Mouse (Mus musculus): Measurements from ENCODE around the gene Mogat2.

Gene Mogat2

GRCm38 (mm10) chr7:99238417-99238816, at the start of gene Mogat2:
Gene Mogat2 (minus strand): TSS chr7:99238619.
- no peak for DNase-seq (ENCODE audit: low spot score in 2 of 2)

GRCm38 (mm10) chr7:99287287-99287686, 48.9 kb upstream of the Mogat2 start:
- DNase-seq (ENCODE audit: low spot score in 2 of 2), result peak; percentile 68 to 71

GRCm38 (mm10) chr7:99279586-99279985, 41.2 kb upstream of the Mogat2 start:
- DNase-seq (ENCODE audit: low spot score in 2 of 2), result no peak

- no peak for DNase-seq (ENCODE audit: low spot score in 2 of 2)
Measured at GRCm38 (mm10) chr7:99278309-99278708, 39.9 kb upstream of the Mogat2 start.

- DNase-seq (ENCODE audit: low spot score in 2 of 2), result no peak
Measured at GRCm38 (mm10) chr7:99276679-99277078, 38.3 kb upstream of the Mogat2 start.

GRCm38 (mm10) chr7:99275131-99275530, 36.7 kb upstream of the Mogat2 start:
- no peak for DNase-seq (ENCODE audit: low spot score in 2 of 2)

- DNase-seq (ENCODE audit: low spot score in 2 of 2), result no peak
Measured at GRCm38 (mm10) chr7:99271630-99272029, 33.2 kb upstream of the Mogat2 start.

- DNase-seq (ENCODE audit: low spot score in 2 of 2), result no peak
Measured at GRCm38 (mm10) chr7:99268951-99269945, 30.8 kb upstream of the Mogat2 start.

GRCm38 (mm10) chr7:99268506-99268900, 30.1 kb upstream of the Mogat2 start:
- DNase-seq (ENCODE audit: low spot score in 2 of 2), result no peak

GRCm38 (mm10) chr7:99267897-99268505, 29.6 kb upstream of the Mogat2 start:
- peak; percentile 81 to 87 for DNase-seq (ENCODE audit: low spot score in 2 of 2)

GRCm38 (mm10) chr7:99267251-99267896, 29.0 kb upstream of the Mogat2 start, which contains the start of gene Map6:
Gene Map6 (plus strand): TSS chr7:99267447.
- DNase-seq (ENCODE audit: low spot score in 2 of 2), result peak; percentile 77 to 79

GRCm38 (mm10) chr7:99264597-99264996, 26.2 kb upstream of the Mogat2 start:
- DNase-seq (ENCODE audit: low spot score in 2 of 2), result no peak

GRCm38 (mm10) chr7:99263509-99263908, 25.1 kb upstream of the Mogat2 start:
- no peak for DNase-seq (ENCODE audit: low spot score in 2 of 2)

GRCm38 (mm10) chr7:99261900-99262299, 23.5 kb upstream of the Mogat2 start:
- no peak for DNase-seq (ENCODE audit: low spot score in 2 of 2)

- DNase-seq (ENCODE audit: low spot score in 2 of 2), result peak; percentile 73 to 78
Measured at GRCm38 (mm10) chr7:99255006-99255405, 16.6 kb upstream of the Mogat2 start.

- DNase-seq (ENCODE audit: low spot score in 2 of 2), result no peak
Measured at GRCm38 (mm10) chr7:99250386-99250785, 12.0 kb upstream of the Mogat2 start.

- DNase-seq (ENCODE audit: low spot score in 2 of 2), result peak; percentile 35 to 48
Measured at GRCm38 (mm10) chr7:99249582-99249911, 11.1 kb upstream of the Mogat2 start.

- peak in 1 of 2 experiments; percentile 14 for DNase-seq (ENCODE audit: low spot score in 2 of 2)
Measured at GRCm38 (mm10) chr7:99248906-99249581, 10.6 kb upstream of the Mogat2 start.

GRCm38 (mm10) chr7:99248157-99248742, 9.8 kb upstream of the Mogat2 start:
- DNase-seq (ENCODE audit: low spot score in 2 of 2), result no peak

- DNase-seq (ENCODE audit: low spot score in 2 of 2), result no peak
Measured at GRCm38 (mm10) chr7:99242097-99242496, 3.7 kb upstream of the Mogat2 start.

GRCm38 (mm10) chr7:99236888-99237660, 1.3 kb downstream of the Mogat2 start:
- no peak for DNase-seq (ENCODE audit: low spot score in 2 of 2)

Data from right cerebral cortex, adult 2 months (tissue).